Mouse (Mus musculus) thymus, postnatal 25 days (tissue): ENCODE results near the gene Nr5a1.

Experiments
- DNase-seq: peaks from one replicate; pipeline ENCODE4 v3.0.0; 2022

Gene Nr5a1

DNA sequence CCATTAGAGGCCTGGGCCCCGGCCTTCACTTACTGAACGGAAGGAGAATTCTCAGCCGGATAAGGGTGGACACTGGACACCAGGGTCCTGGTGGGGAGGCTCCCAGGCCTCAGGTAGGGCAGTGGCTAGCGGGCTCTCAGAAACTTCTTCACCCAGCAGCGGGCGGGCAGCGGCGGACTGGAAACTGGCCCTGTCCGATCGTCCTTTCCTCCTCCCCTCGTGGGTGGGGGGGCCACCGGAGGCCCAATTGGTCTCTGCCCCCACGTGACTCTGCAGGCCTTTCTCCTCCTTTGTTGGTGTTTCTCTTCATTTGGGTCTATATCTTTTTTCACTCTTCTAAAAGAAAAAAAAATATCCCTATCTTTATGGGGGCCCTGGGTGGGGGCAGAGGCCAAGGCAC is at the start of gene Nr5a1:
Gene Nr5a1 (minus strand): TSS at position 219 of the 400 bp plus-strand sequence.
- DNase-seq = no peak

DNA sequence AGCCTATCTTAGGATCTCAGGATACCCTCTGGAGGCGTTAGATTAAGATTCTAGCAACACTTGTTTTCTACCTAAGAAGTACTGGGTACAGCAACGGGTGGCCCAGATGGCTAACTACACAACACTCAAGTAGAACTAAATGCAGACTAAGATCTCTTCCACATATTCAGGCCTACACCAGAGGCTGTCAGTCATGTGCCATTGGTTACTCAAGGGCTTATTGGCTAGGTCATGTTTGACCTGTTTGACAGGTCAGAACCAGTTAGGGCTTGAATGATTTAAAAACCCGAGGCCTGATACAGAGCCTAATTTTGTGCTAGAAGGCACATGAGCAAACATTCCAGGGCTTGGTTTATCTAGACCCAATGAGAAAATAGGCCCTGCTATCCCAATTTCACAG is 25.5 kb upstream of the Nr5a1 start:
- no peak for DNase-seq

DNA sequence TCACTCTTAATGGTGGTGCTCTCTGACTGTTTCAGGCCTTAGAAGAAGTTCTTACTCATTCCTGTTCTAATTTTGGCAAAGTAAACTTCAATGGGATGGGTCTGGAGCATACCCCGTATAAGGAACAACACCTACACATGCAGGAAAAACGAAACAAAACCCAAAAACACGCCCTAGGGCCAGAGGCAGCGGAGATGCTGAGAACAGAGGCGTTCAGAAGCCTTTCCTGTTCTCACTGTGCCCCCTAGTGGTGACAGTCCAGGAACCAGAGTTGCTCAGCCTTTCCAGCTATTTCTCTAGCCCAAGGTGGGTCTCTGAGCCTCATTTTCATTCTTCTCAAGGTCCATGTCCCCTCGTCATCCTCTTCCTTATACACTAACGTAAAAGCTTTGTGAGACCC is 25.1 kb upstream of the Nr5a1 start:
- peak; percentile 65 for DNase-seq

DNA sequence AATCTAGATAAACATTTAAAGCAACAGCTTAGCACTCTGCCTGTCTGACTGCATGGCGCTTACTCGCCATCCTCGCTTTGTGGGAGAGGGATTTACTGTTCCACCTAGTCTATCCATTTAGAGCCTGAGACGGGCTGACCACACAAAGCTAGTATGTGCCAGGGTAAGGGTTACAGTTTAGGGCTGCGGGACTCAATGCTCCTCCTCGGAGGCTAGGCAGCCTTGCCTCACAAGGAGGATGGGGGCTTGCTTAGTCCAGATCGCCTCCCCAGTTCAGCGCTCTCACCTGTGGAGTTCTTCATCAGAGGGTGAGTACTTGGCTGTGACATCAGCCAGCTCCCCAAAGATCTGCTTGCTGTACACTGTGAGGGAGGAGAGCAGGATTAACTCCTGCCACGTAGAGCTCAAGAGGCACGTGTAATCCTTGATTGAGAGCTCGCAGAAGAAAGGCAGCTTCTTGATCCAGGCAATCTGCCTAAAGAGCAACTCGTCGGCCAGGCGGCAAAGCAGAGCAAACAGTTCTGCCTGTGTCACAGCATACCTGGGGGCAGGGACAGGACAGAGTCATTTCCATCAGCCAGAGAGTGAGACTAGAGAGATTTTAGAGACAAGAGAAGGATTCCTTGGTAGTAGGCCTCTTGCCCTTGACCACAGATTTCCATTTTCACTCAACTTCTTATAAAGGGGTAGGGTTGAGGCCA is 24.4 kb upstream of the Nr5a1 start:
- DNase-seq = no peak

DNA sequence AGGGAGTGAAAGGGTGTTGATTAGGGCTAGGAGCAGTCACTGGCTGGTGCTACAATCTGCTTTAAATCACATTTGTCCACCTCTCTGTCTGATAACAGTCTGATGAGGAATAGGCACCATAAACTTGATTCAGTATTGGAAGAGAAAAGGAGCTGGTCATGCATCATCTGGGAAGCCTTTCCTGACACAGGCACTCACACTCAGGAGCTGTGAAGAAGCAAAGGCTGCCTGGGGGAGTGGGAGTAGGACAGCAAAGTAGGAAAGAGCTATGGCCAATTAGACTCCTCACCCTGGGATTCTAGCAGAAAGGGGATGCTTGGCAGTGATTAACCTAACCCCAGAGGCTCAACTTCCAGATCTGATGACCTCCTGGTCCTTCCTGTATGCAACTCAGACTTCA is 21.4 kb upstream of the Nr5a1 start:
- DNase-seq = no peak

DNA sequence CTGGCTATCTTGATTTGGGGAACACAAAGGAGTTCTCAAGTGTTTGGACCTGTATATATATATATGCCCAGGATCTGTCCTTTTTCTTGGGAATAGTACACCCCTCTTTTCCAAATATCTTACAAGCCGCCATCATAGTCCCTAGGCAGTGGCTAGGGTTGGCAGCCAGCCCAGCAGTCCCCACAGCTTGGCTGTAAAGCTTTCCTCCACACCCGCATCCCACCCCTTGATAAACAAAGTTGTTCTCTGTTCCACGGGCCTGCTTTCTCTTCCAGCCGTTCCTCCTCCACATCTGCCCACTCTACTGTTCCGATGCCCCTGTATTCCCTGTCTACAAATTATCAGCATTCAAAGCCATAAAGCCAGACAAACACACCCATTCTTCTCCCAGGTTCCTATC is 20.4 kb upstream of the Nr5a1 start:
- no peak for DNase-seq

DNA sequence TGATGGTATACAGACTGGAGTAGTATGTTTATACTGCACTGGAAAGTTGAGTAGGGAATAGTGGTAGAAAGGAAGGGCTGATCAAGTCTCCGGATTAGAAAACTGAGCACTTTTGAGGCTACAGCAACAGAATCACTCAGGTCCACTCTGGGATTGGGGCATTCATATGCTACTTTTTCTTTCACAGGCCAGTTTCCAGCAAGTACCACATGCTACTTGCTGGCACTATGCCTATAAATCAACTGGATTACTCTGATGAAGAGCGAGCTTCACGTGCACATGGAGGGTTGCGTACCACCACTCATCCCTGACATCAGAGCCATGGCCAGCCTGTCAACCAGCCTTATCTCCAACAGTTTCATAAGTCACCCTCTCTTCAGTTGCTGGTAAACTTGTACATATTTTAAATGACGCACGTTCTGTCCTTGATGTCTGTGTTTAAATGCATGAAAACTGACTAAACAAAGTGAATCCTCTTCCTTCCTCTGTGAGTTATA is 16.0 kb upstream of the Nr5a1 start:
- DNase-seq = no peak

DNA sequence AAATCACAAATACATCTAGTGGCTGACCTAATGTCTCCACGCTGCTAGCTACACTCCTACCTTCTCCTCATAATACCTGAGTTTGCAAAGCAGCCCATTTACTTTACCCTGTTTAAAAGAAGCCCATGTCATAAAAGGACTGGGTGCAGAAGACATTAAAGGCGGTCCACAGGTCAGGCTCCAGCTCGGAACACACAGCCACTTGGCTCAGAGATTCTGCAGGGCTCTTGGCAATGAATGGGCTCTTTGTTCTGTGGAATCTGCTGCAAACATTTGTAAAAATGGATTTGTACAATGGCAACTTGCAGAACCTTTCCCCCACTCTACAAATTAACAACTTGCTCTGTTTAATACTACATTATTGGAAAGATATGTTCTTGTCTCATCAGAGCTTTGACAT is 11.1 kb upstream of the Nr5a1 start:
- DNase-seq = no peak

DNA sequence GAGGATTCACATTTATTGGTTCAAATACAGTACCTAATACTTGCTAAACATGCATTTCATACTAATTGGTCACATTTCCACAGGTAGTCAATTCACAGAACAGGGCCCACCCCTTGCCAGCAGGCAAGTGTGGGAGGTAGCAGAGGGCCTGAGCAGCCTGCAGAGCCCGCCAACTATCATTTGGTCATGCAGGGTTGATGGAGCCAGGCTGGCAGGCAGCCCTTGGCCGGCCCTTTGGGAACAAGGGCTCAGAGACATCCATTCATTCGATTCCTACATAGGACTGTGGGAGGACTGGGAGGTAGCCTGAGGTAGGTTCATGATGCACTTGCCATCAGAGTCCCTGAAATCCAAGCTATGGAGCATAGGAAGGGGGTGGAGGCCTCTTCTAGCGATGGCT is 9.0 kb upstream of the Nr5a1 start:
- no peak for DNase-seq

DNA sequence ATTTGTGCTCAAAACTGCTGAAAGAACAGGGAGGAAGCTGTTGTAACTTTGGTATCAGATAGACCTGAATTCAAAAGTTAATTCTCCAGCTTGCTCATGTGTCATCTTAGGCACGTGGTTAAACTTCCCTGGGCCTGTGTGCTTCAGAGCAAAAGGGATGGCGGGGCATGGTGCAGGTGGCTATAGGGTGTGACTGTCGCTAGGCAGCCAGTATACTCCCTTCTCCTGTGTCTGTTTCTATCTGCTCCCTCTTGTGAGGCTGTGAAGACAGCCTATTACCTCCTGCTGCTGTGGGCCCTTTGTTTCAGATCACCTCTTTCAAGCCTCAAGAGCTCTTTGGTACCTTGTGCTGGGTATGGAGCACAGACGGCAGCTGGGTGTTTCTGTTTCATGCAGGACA is 7.7 kb upstream of the Nr5a1 start:
- DNase-seq = no peak

DNA sequence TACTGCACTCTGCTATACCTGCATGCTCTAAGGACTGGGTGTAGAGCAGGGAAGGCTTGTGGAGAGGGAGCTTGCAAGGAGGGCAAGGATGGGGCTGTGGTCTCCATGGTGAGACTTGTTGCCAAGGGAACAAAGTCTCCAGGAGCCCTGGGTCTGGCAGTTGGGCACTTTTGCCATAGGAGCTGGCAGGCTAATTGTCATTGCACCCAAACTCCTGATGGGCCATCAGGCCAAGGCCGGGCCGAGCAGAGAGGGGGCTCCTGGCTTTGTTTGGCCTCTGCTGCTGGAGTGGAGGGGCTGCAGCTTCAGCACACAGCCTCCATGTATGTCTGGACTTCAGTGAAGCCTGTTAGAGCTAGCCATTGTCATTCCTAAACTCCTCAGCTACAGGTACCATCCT is 6.3 kb upstream of the Nr5a1 start:
- DNase-seq = no peak

DNA sequence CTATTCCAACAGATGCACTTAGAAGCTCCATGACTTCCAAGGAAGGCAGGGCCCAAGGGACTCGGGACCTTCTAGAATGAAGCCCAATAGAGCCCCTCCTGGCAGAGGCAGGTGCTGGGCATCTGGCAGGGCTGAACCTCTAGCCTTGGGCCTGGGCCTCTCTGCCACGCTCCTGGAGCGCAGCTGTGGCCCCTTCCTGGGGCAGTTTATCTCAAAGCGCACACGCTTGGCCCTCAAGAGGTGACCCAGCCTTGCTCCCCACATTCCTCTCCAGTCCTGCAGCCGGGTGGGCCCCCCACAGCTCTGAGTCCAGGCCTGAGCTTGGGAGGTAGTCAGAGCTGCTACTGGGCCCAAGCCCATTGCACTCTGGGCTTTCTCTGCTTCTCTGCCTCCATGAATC is 5.0 kb upstream of the Nr5a1 start:
- DNase-seq = no peak

DNA sequence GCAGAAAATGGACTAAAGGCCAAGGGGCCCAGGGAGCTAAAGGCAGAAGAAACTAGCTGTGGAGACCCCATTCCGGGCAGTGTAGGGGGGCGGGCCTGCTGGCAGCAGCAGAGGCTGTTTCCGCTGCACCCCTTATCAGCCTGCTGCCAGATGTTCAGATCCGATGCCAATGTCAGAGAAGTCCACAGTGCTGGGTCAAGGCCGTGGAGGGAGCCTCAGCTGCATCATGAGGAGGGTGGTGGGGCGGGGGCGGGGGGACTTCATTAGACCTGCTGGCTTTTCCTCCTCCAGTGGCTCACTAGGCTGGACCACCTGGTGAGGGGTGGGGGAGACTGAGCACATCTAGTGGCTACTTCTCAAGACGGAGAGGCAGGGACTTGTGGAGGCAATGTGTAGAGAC is 4.3 kb upstream of the Nr5a1 start:
- no peak for DNase-seq

DNA sequence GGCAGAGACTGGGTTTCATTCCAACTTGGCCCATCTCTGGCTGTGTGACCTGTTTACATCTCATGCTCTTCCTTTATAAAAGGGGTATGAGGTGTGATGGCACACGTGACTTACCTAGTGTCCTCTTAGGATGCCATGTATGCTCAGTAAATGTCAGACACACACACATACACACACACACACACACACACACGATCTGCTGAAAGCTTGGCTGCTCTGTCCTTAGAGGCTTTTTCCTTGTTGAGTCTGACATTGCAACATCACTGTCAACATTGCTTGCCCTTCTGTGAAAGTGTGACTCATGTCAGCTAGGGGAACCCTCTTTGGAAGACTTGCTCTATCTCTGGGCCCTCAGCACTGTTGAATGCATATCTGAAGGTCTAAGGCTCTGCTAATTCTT is 3.1 kb upstream of the Nr5a1 start:
- no peak for DNase-seq

DNA sequence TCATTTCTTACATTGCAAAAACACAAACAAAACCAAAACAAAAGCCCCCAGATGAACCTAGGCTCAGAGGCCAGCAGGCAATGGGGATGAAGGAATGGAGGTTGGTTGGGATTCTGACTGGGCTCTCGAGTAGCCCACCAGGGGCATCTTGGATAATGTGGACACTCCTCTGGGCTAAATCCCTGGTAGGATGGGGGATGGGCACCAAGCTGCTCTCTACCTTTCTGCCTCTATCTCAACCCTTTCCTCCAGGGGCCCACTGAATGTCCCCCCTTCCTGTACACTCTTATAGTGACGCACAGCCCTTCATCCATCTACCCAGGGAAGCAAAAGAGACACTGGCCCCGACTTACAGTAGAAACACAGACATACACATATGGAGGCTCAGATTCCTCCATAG is 746 bp downstream of the Nr5a1 start:
- no peak for DNase-seq

DNA sequence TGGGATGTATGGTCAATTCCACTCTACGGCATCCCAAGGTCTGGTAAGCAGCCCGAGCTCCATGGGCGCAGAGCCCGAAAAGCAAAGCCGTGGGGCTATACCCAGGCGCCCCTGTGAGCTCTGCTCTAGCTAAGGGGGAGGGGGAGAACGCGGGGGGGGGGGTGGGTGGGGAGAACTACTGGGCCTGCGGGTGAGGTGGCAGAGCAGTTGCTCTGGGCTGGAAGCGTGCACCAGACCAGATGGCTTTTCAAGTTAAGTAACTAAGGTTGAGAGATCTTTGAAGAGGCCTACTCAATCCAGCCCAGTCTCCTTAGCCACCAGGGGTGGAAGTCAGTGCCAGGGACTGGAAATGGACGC is 1.6 kb downstream of the Nr5a1 start:
- DNase-seq = no peak

DNA sequence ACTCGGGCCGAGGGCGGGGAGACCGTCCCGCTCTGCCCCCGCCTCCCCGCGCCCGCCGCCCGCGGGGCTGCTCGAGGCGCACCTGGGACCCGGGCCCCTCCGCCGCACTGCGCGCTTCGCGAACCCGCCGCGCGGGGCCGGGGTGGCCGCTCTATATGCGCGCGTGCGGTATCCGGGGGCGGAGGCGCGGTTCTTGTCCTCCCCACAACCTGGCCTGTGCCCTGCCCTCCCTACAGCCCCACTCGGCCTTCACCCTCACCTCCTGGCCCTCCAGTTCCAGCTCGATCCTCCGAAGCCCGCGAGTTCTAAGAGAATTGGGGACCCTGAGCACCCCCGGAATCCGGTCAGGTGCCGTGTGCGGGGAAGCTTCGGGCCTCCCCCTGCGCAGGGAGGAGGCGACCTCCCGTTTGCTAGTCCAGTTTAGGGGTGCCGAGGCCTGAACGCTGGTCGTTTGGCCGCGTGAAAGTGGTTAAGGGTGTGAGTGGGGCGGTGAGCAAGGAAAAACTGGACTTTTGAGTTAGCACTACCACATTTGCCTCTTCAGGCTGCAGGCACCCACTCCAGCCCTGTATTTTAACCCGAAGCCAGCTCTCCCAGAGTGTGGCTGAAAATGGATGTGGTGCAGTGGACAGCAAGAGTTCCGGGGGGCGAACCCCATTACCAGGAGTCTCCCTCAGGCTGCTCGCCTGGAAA is 2.1 kb downstream of the Nr5a1 start:
- no peak for DNase-seq

DNA sequence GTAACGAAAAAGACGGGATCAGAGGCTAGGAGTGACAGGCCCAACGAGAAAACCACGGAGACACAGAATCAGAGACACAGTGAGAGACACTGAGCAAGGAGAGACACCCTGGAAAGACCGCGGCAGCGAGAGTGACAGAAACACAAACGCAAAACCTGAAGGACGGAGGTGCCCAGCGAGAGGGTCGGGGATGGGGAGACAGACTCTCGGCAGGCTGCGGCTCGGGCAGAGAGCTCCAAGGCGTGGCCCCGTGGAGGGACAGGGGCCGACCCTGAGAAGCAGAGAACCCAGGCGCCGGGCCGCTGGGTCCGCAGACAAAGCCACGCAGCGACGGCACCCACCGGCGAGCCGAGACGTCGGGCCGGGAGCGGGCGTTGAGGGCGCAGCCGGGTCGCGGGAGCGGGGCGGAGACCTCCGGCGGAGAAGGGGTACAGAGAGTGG is 2.9 kb downstream of the Nr5a1 start:
- no peak for DNase-seq

DNA sequence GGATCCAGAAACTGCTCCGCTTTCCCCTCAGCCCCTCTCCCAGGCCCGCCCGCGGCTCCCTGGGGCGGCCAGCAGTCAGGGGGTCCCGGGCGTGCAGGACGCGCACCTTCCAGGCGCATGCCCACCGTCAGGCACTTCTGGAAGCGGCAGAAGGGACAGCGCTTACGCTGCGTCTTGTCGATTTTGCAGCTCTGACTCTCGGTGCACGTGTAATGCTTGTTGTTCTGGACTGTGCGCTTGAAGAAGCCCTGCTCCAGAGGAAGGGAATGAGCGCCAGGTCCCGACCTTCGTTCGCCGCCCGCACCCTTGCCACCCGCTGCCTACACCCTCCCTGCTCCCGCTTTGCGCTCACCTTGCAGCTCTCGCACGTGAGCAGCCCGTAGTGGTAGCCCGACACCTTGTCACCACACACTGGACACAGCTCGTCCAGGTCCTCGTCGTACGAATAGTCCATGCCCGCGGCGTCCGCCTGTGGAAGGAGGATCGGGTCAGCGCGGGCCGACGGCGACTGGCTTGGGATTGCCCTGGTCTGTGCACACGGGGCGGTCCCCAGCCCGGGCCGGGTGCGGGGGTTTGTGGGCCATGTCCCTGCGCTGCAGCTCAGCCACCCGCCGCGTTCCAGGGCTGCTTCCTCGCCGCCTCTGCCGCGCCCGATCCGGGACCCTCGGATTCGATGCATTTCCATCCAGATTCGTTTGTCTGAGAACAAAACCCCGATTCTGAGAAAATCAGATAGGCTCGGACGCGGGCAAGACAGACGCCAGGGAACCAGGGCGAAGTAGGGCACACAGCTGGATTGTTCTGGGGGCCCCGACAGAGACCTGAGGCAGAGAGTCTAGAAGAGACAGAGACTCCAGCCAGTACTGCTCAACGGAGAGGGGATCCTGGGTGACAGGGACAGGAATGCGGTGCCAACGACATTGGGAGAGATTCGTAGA is 3.8 kb downstream of the Nr5a1 start:
- no peak for DNase-seq

DNA sequence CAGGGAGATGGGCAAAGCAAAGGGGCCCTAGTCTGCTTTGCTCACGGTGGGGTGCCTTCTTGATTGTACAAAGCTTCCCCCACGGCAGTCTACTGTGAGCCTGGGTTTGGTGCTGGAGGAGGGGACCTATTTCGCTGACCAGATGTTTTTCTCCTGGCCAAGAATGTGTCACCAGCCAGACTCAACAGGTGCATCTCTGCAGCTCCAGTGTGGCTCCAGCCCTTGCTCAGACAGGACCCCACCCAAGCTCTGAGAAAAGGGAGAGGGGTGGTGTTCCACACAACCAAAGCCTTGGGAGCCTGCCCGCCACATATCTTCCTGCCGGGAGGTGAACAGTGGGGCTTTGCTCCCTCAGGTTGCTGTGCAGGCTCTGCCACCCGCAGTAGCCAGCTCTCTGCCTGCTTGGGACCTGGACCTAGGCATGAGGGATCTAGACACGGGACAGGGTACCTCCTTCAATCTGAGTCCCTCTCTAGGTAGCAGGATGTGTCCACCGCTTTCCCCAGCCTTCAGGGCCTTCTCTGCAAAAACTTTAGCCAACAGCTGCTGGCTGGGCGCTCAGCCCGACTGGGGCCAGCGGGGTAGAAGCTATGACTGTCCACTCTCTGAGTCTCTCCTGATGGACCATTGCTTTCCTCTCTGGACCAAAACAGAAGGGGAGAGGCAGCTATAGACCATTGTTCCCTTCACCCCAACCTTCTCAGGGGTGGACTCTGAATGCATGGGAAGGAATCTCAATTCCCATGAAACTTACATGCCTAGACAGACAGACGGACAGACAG is 5.2 kb downstream of the Nr5a1 start:
- DNase-seq = no peak

DNA sequence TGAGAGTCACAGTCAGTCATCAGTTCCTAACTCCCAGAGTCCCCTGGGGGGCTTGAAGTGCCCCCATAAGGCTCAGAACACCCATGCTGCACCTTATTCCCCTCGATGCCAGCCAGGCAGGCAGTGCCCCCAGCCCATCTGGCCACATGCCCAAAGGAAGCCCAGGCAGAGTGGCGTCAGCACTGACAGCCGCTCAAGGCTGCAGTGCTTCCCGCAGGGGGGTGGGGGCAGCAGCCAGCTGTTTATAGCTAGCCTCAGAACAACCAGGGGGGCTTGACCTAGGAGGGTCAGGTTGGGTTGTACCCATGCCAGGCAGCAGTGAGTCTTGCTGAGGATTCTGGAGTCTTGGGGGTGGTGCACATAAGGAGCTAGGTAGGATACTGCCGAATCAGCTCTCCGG is 7.7 kb downstream of the Nr5a1 start:
- no peak for DNase-seq

DNA sequence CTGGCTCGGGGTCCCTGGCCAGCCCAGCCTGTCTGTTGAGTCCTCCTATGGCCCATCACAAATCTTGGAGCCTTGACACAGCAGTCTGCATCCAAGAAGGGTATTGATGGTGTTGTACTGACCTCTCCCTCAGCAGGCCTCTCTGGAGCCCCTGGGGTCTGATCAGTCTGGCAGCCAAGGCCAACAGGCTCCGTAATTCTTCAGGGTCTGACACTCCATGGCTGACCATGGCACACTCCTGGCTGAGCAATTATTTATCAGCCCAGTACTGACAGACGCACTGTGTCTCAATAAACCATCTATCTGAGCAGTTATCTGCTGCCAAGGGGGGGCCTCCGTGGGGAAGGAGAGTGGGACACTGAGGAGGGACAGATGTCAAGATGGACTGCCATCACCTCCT is 9.3 kb downstream of the Nr5a1 start:
- no peak for DNase-seq

DNA sequence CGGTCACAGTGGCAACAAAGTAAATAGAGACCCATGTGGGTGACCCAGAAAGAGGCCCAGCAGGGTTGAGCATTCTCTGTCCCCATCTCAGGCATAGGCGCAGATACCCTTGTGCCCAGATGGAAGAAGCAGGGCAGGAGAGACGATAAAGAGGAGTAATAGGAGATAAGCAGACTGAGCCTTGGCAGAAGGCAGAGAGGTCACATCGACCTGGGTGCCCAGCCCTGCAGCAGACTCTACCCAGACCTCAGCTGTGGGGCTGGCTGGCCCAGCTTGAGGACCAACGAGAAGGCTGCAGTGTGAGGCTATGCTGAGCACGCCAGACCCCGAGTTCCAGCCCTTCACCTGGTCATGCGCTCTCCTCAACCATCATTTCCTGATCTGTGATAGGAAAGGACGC is 10.0 kb downstream of the Nr5a1 start:
- no peak for DNase-seq
